Mouse (Mus musculus): Measurements from ENCODE around the gene Gfer. TPM values are rescaled to one million over a fixed set of nuclear protein-coding genes. Genes with fewer than 3 reads are reported as not detected.
A peak's percentile ranks its signal among the peaks of the same experiment; 100 is the strongest.

Gene Gfer
- polyA plus RNA-seq (2014; fragmentation: Nextera tagmentation; extraction: Ambion mirVana) = 35.2 and 43.4 TPM in 2 replicates

GRCm38 (mm10) chr17:24696011-24696697 is at the start of gene Gfer, which contains the start of gene Noxo1:
Gene Gfer (minus strand): TSS chr17:24696156.
Gene Noxo1 (plus strand): TSS chr17:24696234.
- peak within 1 kb of the TSS; percentile 75 for H3K4me3 ChIP-seq (replicated peaks; ENCODE audit: low read length)
- DNase-seq (ENCODE audit: low spot score) = peak; percentile 79

GRCm38 (mm10) chr17:24744381-24744780 is 48.4 kb upstream of the Gfer start:
- WGBS = 69% methylated on average over 3 of the region's 3 CpGs
- H3K9me3 ChIP-seq (ENCODE audit: control insufficient read depth, low read length) = no peaks in the 10 kb centered on the region
- no peak overlapping the region for H3K27ac ChIP-seq
- no peak overlapping the region for H3K4me2 ChIP-seq (replicated peaks)
- no peak for DNase-seq (ENCODE audit: low spot score)
- ATAC-seq (ENCODE audit: low FRiP score) = no peak
- no peak overlapping the region for H3K4me3 ChIP-seq (replicated peaks; ENCODE audit: low read length)
- H3K9ac ChIP-seq = no peak overlapping the region
- no peaks in the 10 kb centered on the region for H3K4me1 ChIP-seq (replicated peaks; ENCODE audit: control insufficient read depth, insufficient read depth, low read length)
- H3K27me3 ChIP-seq (ENCODE audit: control insufficient read depth, insufficient read depth, low read length) = no peaks in the 10 kb centered on the region
- H3K36me3 ChIP-seq (replicated peaks; ENCODE audit: control insufficient read depth, insufficient read depth) = 0 out of 2 replicates have a peak, but pooled peaks cover 9% of the 10 kb centered on the region

More at GRCm38 (mm10) chr17:24696011-24696697, at the start of gene Gfer, which contains the start of gene Noxo1:
- Histone ChIP-seq H3K27ac (peak within 1 kb of the TSS; percentile 91), H3K4me1 (replicated peaks; ENCODE audit: control insufficient read depth, insufficient read depth, low read length) (peaks cover 16% of the 10 kb centered on the region), H3K9me3 (ENCODE audit: control insufficient read depth, low read length) (no peaks in the 10 kb centered on the region), H3K27me3 (ENCODE audit: control insufficient read depth, insufficient read depth, low read length) (no peaks in the 10 kb centered on the region), H3K9ac (peak within 1 kb of the TSS; percentile 81), H3K36me3 (replicated peaks; ENCODE audit: control insufficient read depth, insufficient read depth) (peaks cover 29% of the 10 kb centered on the region), H3K4me2 (replicated peaks) (peak within 1 kb of the TSS; percentile 79)
- under 1% methylated on average over 62 of the region's 76 CpGs for WGBS
- peak; percentile 91 for ATAC-seq (ENCODE audit: low FRiP score)

- H3K27ac ChIP-seq = no peak overlapping the region
- DNase-seq (ENCODE audit: low spot score) (no peak), ATAC-seq (ENCODE audit: low FRiP score) (no peak)
- H3K9me3 ChIP-seq (ENCODE audit: control insufficient read depth, low read length) = no peaks in the 10 kb centered on the region
- no peak overlapping the region for H3K4me3 ChIP-seq (replicated peaks; ENCODE audit: low read length)
- H3K36me3 ChIP-seq (replicated peaks; ENCODE audit: control insufficient read depth, insufficient read depth) = 0 out of 2 replicates have a peak, but pooled peaks cover 9% of the 10 kb centered on the region
- 83% methylated on average over 5 of the region's 5 CpGs for WGBS
- no peak overlapping the region for H3K4me2 ChIP-seq (replicated peaks)
- H3K27me3 ChIP-seq (ENCODE audit: control insufficient read depth, insufficient read depth, low read length) = no peaks in the 10 kb centered on the region
- H3K4me1 ChIP-seq (replicated peaks; ENCODE audit: control insufficient read depth, insufficient read depth, low read length) = no peaks in the 10 kb centered on the region
- no peak overlapping the region for H3K9ac ChIP-seq
Observed at GRCm38 (mm10) chr17:24743896-24744295, 47.9 kb upstream of the Gfer start.

- H3K36me3 ChIP-seq (replicated peaks; ENCODE audit: control insufficient read depth, insufficient read depth) = 0 out of 2 replicates have a peak, but pooled peaks cover 9% of the 10 kb centered on the region
- H3K9ac ChIP-seq = no peak overlapping the region
- H3K27me3 ChIP-seq (ENCODE audit: control insufficient read depth, insufficient read depth, low read length) = no peaks in the 10 kb centered on the region
- H3K4me2 ChIP-seq (replicated peaks) = no peak overlapping the region
- no peak overlapping the region for H3K27ac ChIP-seq
- 0 out of 2 replicates have a peak, but pooled peaks cover under 1% of the 10 kb centered on the region for H3K4me1 ChIP-seq (replicated peaks; ENCODE audit: control insufficient read depth, insufficient read depth, low read length)
- WGBS = 82% methylated on average over 8 of the region's 8 CpGs
- ATAC-seq (ENCODE audit: low FRiP score) = no peak
- no peaks in the 10 kb centered on the region for H3K9me3 ChIP-seq (ENCODE audit: control insufficient read depth, low read length)
- no peak for DNase-seq (ENCODE audit: low spot score)
- H3K4me3 ChIP-seq (replicated peaks; ENCODE audit: low read length) = no peak overlapping the region
Observed at GRCm38 (mm10) chr17:24742307-24742706, 46.4 kb upstream of the Gfer start.

GRCm38 (mm10) chr17:24739926-24740325 is 44.0 kb upstream of the Gfer start:
- no peak overlapping the region for H3K4me2 ChIP-seq (replicated peaks)
- no peak overlapping the region for H3K27ac ChIP-seq
- 86% methylated on average over 8 of the region's 8 CpGs for WGBS
- ATAC-seq (ENCODE audit: low FRiP score) = no peak
- H3K9ac ChIP-seq = no peak overlapping the region
- H3K9me3 ChIP-seq (ENCODE audit: control insufficient read depth, low read length) = no peaks in the 10 kb centered on the region
- H3K36me3 ChIP-seq (replicated peaks; ENCODE audit: control insufficient read depth, insufficient read depth) = 0 out of 2 replicates have a peak, but pooled peaks cover 9% of the 10 kb centered on the region
- H3K4me1 ChIP-seq (replicated peaks; ENCODE audit: control insufficient read depth, insufficient read depth, low read length) = peaks cover 13% of the 10 kb centered on the region; the same call in 1 of the 2 replicates
- no peak for DNase-seq (ENCODE audit: low spot score)
- no peak overlapping the region for H3K4me3 ChIP-seq (replicated peaks; ENCODE audit: low read length)
- no peaks in the 10 kb centered on the region for H3K27me3 ChIP-seq (ENCODE audit: control insufficient read depth, insufficient read depth, low read length)

GRCm38 (mm10) chr17:24738238-24738637 is 42.3 kb upstream of the Gfer start:
- Histone ChIP-seq H3K4me3 (replicated peaks; ENCODE audit: low read length) (no peak overlapping the region), H3K9ac (no peak overlapping the region), H3K9me3 (ENCODE audit: control insufficient read depth, low read length) (no peaks in the 10 kb centered on the region), H3K36me3 (replicated peaks; ENCODE audit: control insufficient read depth, insufficient read depth) (0 out of 2 replicates have a peak, but pooled peaks cover 9% of the 10 kb centered on the region), H3K4me1 (replicated peaks; ENCODE audit: control insufficient read depth, insufficient read depth, low read length) (peaks cover 13% of the 10 kb centered on the region; the same call in 1 of the 2 replicates), H3K4me2 (replicated peaks) (no peak overlapping the region), H3K27ac (no peak overlapping the region), H3K27me3 (ENCODE audit: control insufficient read depth, insufficient read depth, low read length) (no peaks in the 10 kb centered on the region)
- WGBS = 78% methylated on average over 4 of the region's 4 CpGs
- no peak for DNase-seq (ENCODE audit: low spot score)
- ATAC-seq (ENCODE audit: low FRiP score) = no peak

GRCm38 (mm10) chr17:24737135-24737810 is 41.3 kb upstream of the Gfer start:
- Histone ChIP-seq H3K4me1 (replicated peaks; ENCODE audit: control insufficient read depth, insufficient read depth, low read length) (peaks cover 13% of the 10 kb centered on the region; the same call in 1 of the 2 replicates), H3K4me3 (replicated peaks; ENCODE audit: low read length) (peak overlapping the region; percentile 53), H3K27ac (no peak overlapping the region), H3K27me3 (ENCODE audit: control insufficient read depth, insufficient read depth, low read length) (no peaks in the 10 kb centered on the region), H3K9me3 (ENCODE audit: control insufficient read depth, low read length) (no peaks in the 10 kb centered on the region), H3K4me2 (replicated peaks) (peak overlapping the region; percentile 86), H3K9ac (peak overlapping the region; percentile 59), H3K36me3 (replicated peaks; ENCODE audit: control insufficient read depth, insufficient read depth) (0 out of 2 replicates have a peak, but pooled peaks cover 9% of the 10 kb centered on the region)
- DNase-seq (ENCODE audit: low spot score) (no peak), ATAC-seq (ENCODE audit: low FRiP score) (no peak)
- 24% methylated on average over 8 of the region's 8 CpGs for WGBS

- Histone ChIP-seq H3K4me3 (replicated peaks; ENCODE audit: low read length) (peak within 1 kb of the TSS; percentile 53), H3K36me3 (replicated peaks; ENCODE audit: control insufficient read depth, insufficient read depth) (0 out of 2 replicates have a peak, but pooled peaks cover 9% of the 10 kb centered on the region), H3K9me3 (ENCODE audit: control insufficient read depth, low read length) (no peaks in the 10 kb centered on the region), H3K4me2 (replicated peaks) (peak within 1 kb of the TSS; percentile 86), H3K27ac (peak within 1 kb of the TSS; percentile 59; the same call in 1 of the 2 replicates), H3K27me3 (ENCODE audit: control insufficient read depth, insufficient read depth, low read length) (no peaks in the 10 kb centered on the region), H3K4me1 (replicated peaks; ENCODE audit: control insufficient read depth, insufficient read depth, low read length) (peaks cover 13% of the 10 kb centered on the region; the same call in 1 of the 2 replicates), H3K9ac (peak within 1 kb of the TSS; percentile 59)
- DNase-seq (ENCODE audit: low spot score) = peak; percentile 87
- ATAC-seq (ENCODE audit: low FRiP score) = peak; percentile 96
- 1% methylated on average over 29 of the region's 29 CpGs for WGBS
Observed at GRCm38 (mm10) chr17:24736330-24737051, 40.5 kb upstream of the Gfer start, which contains the start of gene Msrb1. Gene Msrb1 (plus strand): TSS chr17:24736642.

All from hindbrain, embryonic 14.5 days (tissue).